Mouse (Mus musculus) CD8-positive naive resting alpha-beta T cell, adult 2 months (primary cell): Measurements from ENCODE around the gene Nlrx1.
A peak's percentile ranks its signal among the peaks of the same experiment; 100 is the strongest.
"Not testable (repeated sequence)": the region's sequence is repeated elsewhere in the genome, so short reads cannot be mapped to it uniquely, and the experiment has no call there.

Experiments used
- DNase-seq, 2 experiments: peaks; one replicate each; pipeline ENCODE4 v3.0.0; 2022; ENCODE audit warnings: low read depth in 2 of 2, low spot score in 2 of 2

Gene Nlrx1

GRCm38 (mm10) chr9:44268432-44268831 is at the start of gene Nlrx1:
Gene Nlrx1, minus strand, starts transcription at chr9:44268599.
- DNase-seq, result no peak

- DNase-seq, result no peak
Measured at GRCm38 (mm10) chr9:44317452-44317851, 49.1 kb upstream of the Nlrx1 start.

GRCm38 (mm10) chr9:44314910-44315309 is 46.5 kb upstream of the Nlrx1 start:
- no peak for DNase-seq

DNA sequence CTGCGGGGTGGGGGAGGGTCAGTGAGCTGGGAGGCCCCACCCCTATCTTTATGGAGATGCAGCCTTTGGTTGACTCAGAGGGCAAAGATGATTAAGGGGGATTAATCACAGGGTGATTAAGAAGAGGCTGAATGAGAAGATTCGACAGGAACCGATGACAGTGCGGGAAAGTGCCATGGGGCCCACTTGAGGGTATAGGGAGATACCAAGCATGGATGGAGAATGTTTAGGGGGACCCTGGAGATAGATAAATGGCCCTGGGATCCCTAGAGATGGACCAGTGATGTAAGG is 45.8 kb upstream of the Nlrx1 start:
- DNase-seq, result no peak

GRCm38 (mm10) chr9:44313476-44314256 is 45.3 kb upstream of the Nlrx1 start:
- no peak for DNase-seq

DNA sequence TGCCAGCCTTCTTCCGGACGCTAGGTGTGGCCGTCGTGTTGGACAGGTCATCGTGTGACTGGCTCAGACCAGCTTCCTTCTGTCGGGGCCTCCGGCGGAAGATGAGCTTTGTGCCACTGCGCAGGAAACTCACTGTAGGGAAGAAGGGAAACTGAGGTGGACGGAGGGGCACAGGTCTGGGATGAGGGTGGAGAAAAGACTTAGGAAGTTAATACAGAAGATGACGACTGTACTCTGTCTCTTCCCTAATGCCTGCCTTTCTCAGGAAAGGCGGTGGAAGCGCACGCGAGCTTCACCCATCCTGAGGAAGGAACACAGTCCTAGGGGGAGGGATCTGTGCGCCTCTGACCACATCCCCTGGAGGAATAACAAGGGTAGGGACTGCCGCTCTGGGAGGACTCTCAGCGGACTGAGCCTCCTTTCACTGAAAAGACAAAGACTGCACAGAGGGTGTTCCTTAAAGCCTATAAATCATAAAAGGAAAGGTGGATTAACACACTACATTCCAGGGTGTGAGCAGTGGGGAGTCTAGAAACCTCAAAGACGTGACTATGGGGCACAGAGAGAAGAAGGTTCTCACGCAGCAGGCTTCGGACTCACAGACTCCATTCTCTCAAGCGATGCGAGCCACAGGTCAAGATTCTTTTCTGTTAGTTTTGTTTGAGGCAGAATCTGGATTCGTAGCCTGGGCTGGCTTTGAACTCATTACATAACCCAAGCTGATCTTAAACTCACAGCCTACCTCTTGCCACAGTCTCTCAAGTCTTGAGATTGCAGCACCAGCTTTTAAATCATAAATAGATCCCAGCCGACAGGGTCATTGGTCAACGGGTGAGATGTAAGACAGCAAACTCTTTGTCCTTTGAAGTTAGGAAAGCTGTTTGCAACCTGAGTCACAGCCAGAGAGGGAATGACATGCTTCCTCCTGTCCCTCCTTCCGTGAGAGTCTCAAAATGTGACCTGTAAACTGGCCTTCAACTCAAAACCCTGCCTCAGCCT is 43.0 kb upstream of the Nlrx1 start:
- no peak for DNase-seq

GRCm38 (mm10) chr9:44310750-44311135 is 42.3 kb upstream of the Nlrx1 start:
- DNase-seq, result no peak

- DNase-seq, result no peak
Measured at GRCm38 (mm10) chr9:44309756-44310155, 41.4 kb upstream of the Nlrx1 start.

GRCm38 (mm10) chr9:44307248-44307647 is 38.8 kb upstream of the Nlrx1 start:
- DNase-seq, result no peak

DNA sequence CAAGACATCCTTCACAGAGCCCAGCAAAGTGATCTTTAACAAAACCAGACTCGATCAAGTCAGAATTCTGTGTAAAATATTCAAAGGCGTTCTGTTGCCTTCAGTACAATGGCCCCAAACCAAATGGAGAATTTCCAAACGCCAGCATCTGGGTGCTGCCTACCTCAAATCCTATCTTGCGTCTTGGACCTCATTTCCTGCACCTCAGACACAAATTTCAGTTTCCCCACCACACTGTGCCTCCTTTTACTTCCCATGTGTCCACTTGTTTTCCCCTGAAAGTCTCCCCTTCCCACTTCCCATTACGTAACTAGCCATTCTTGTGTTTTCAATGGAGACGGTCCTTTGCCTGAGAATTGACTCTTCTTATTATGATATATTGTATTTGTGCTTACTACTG is 38.1 kb upstream of the Nlrx1 start:
- DNase-seq, result no peak

DNA sequence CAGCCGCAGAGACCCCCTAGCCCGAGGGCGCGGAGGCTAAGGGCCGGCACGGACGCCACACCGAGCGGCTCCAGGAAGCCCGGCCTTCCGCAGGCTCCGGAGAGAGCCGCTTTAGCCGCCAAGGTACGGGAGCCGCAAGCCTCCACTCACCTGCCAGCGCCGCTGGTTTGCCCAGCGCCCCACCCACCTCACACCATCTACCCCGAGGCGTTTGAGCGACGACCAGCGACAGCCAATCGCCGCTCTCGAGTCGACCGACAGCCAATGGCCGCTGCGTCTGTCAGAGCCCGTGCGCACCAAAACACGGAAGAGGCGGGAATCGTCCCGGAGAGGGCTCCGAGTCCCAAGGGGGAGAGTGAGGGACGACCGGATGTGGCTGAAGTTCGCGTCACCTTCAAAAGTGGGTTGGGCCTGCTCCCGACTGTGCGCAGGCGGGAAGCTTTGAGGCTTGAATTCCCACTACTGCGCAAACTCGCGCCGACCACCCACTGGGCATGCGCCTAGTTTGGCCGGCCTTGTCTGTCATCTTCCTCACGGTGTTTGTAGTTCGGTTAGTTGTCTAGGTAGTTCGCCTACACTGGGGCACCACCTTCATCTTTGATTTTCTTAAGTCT is 37.2 kb upstream of the Nlrx1 start, which contains the start of gene Hinfp:
Gene Hinfp (minus strand): TSS at position 206 of the 614 bp plus-strand sequence.
- peak; percentile 98 for DNase-seq

- DNase-seq, result not testable (repeated sequence)
Measured at GRCm38 (mm10) chr9:44300001-44300400, 31.6 kb upstream of the Nlrx1 start.

DNA sequence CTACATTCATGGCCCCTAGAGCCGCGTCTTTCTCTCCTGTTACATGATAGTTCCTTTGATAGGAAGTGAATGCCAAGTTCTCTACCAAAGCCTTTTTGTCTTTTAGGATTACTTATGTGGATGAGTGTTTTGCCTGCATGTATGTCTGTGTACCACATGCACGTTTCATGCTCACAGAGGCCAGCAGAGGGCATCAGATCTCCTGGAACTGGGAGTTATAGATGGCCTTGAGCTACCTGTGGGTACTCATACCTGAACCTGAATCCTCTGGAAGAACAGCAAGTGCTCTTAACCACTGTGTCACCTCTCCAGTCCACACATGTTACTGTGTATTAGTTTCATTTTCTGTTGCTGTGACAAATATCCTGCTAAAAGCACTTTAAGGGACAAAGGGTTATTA is 24.1 kb upstream of the Nlrx1 start:
- peak; percentile 25 to 49 for DNase-seq

- no peak for DNase-seq
Measured at GRCm38 (mm10) chr9:44288959-44289291, 20.5 kb upstream of the Nlrx1 start.

GRCm38 (mm10) chr9:44288076-44288958 is 19.9 kb upstream of the Nlrx1 start, which contains the start of gene Abcg4:
Gene Abcg4, minus strand, starts transcription at chr9:44288615.
- DNase-seq, result no peak

DNA sequence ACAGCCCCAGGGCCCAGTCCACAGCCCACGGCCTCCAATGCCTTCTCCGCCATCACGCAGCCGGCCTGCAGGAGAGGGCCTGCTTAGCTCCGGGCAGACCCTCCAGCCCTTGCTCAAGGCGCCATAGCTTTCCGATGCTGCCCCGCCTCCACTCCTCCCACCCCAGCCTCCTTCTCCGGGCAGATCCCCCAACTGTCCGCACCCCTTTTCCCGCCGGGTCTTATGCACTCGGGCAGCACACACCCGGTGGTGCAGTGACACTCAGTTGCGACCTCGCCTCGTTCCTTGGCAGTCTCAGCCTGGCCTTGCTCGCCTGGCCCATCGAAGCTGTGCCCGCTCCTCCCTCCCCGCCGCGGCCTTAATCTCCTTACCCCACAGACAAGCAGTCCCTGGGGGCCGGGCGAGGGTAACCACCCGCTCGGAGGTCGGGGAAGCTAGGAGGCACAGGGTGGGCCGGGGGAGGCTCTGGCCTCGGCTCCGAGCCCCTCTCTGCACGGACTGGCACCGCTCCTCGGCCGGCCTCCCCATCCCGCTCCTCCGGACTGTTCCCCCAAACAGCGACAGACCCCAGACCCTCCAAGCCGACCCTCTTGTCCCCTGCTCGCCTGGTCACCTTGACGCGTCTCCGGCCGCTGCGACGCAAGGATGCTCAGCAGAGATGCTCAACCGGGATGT is 19.1 kb upstream of the Nlrx1 start:
- no peak for DNase-seq

- DNase-seq, result no peak
Measured at GRCm38 (mm10) chr9:44287003-44287400, 18.6 kb upstream of the Nlrx1 start.

GRCm38 (mm10) chr9:44286256-44286850 is 18.0 kb upstream of the Nlrx1 start:
- DNase-seq, result no peak

DNA sequence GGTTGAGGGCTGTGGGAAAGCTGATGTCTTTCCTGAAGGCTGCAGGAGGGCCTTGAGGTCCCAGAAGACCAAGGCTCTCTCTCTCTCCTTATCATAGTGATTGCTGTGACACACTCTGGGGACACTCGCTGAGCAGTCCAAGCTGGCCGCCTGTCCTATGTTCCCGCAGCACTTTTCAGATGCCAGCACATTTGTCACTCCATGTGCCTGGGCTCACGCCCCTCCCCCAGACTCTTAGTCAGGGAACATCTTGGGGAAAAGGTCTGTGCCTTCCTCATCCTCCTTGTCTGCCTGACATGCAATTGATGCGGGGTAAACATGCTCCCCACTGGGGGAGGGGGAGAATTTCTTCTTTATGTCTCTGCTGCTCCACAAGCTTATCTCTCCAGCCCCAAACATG is 14.8 kb upstream of the Nlrx1 start:
- no peak for DNase-seq

- DNase-seq, result no peak
Measured at GRCm38 (mm10) chr9:44269973-44270372, 1.6 kb upstream of the Nlrx1 start.
